Mouse (Mus musculus): ENCODE results near the gene Nin. TPM values are rescaled to one million over a fixed set of nuclear protein-coding genes. Genes with fewer than 3 reads are reported as not detected.
A peak's percentile ranks its signal among the peaks of the same experiment; 100 is the strongest.

The Nin gene
- polyA plus RNA-seq, 1 experiment from 2014 or later = 2.2 TPM

GRCm38 (mm10) chr12:70111367-70112089 is 2.0 kb downstream of the Nin start:
- H3K9ac ChIP-seq (ENCODE audit: low read depth, low read length) = peak overlapping the region; percentile 81

DNA sequence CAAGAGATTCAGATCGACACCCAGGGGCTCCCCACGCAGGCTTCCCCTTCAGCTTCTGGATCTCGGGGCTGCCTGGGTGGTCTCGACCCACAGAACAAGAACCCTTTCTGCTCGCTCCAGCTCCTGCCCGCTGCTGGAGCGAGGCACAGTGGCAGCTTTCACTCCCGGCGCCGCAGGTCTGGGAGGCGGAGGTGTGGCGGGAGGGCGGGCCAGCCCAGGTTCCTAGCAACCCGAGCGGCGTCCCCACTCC is 2.5 kb downstream of the Nin start:
- peak overlapping the region; percentile 99 for H3K4me2 ChIP-seq (replicated peaks; ENCODE audit: low read depth)
- H3K9ac ChIP-seq (ENCODE audit: low read depth, low read length) = peak overlapping the region; percentile 81
- no peaks in the 10 kb centered on the region for H3K27me3 ChIP-seq (replicated peaks; ENCODE audit: control insufficient read depth, insufficient read depth, low read length)
- no peak overlapping the region for H3K27ac ChIP-seq (ENCODE audit: low read depth, low read length)
- no peaks in the 10 kb centered on the region for H3K36me3 ChIP-seq (ENCODE audit: control insufficient read depth, insufficient read depth)
- TF ChIP-seq CTCF (IDR thresholded peaks at IDR 0.05; ENCODE audit: low read depth) = no peak
- peak; percentile 62 for ATAC-seq
- WGBS = 0% methylated on average over 16 of the region's 16 CpGs
- H3K4me3 ChIP-seq (ENCODE audit: low read depth, low read length) = peak overlapping the region; percentile 81
- H3K9me3 ChIP-seq (ENCODE audit: control insufficient read depth) = no peaks in the 10 kb centered on the region
- H3K4me1 ChIP-seq (replicated peaks; ENCODE audit: control insufficient read depth, insufficient read depth, low read length) = peaks cover 10% of the 10 kb centered on the region; the same call in 1 of the 2 replicates

More at GRCm38 (mm10) chr12:70111367-70112089, 2.0 kb downstream of the Nin start:
- Histone ChIP-seq H3K36me3 (ENCODE audit: control insufficient read depth, insufficient read depth) (no peaks in the 10 kb centered on the region), H3K27me3 (replicated peaks; ENCODE audit: control insufficient read depth, insufficient read depth, low read length) (no peaks in the 10 kb centered on the region), H3K4me2 (replicated peaks; ENCODE audit: low read depth) (peak overlapping the region; percentile 99), H3K4me1 (replicated peaks; ENCODE audit: control insufficient read depth, insufficient read depth, low read length) (peaks cover 10% of the 10 kb centered on the region; the same call in 1 of the 2 replicates), H3K27ac (ENCODE audit: low read depth, low read length) (peak overlapping the region; percentile 82), H3K9me3 (ENCODE audit: control insufficient read depth) (no peaks in the 10 kb centered on the region), H3K4me3 (ENCODE audit: low read depth, low read length) (peak overlapping the region; percentile 81)
- under 1% methylated on average over 100 of the region's 101 CpGs for WGBS
- peak; percentile 88 for ATAC-seq
- peak; percentile 22 for TF ChIP-seq CTCF (IDR thresholded peaks at IDR 0.05; ENCODE audit: low read depth)

DNA sequence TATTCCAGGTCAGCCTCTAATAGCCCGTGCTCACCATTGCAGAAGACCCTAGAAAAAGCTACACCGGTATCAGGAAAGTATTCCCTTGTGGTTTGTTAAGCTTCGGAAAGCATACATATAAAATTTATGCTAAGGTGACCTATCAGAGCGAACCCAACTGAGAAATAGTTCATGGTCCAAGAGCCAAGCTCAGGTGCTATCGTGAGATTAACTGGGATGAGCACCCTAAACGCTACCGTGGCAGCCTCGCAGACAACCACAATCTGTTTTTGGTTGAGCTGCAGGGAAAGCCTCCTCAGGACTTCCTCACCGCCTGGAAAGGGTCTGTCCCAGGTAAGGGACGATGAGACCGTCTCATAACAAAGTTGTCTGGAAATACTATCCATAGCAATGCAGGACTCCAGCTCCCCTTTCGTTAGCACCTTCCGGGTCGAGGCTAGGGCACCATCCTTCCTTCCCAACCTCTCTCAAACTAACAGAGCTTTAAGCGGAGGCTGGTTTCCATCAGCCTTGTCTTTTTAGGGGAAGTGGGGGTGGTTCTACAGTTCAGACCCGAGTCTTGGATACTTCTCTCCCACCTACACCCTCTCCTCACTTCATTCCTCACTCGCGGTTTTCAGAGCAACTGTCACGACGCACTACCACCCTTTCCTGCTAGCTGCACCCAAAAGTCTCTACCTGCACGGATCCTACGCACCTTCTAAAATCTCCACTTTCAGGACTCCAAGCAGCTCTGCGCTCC is 3.0 kb downstream of the Nin start:
- ATAC-seq = no peak
- Histone ChIP-seq H3K36me3 (ENCODE audit: control insufficient read depth, insufficient read depth) (no peaks in the 10 kb centered on the region), H3K27ac (ENCODE audit: low read depth, low read length) (no peak overlapping the region), H3K4me1 (replicated peaks; ENCODE audit: control insufficient read depth, insufficient read depth, low read length) (peaks cover 10% of the 10 kb centered on the region; the same call in 1 of the 2 replicates), H3K4me3 (ENCODE audit: low read depth, low read length) (peak overlapping the region; percentile 81), H3K9me3 (ENCODE audit: control insufficient read depth) (no peaks in the 10 kb centered on the region), H3K4me2 (replicated peaks; ENCODE audit: low read depth) (peak overlapping the region; percentile 99), H3K27me3 (replicated peaks; ENCODE audit: control insufficient read depth, insufficient read depth, low read length) (no peaks in the 10 kb centered on the region), H3K9ac (ENCODE audit: low read depth, low read length) (peak overlapping the region; percentile 81)
- TF ChIP-seq CTCF (IDR thresholded peaks at IDR 0.05; ENCODE audit: low read depth) = no peak
- WGBS = 11% methylated on average over 23 of the region's 23 CpGs

GRCm38 (mm10) chr12:70109921-70110320 is 3.6 kb downstream of the Nin start:
- Histone ChIP-seq H3K4me2 (replicated peaks; ENCODE audit: low read depth) (peak overlapping the region; percentile 99), H3K27ac (ENCODE audit: low read depth, low read length) (no peak overlapping the region), H3K4me3 (ENCODE audit: low read depth, low read length) (peak overlapping the region; percentile 81; the same call in 1 of the 2 replicates), H3K27me3 (replicated peaks; ENCODE audit: control insufficient read depth, insufficient read depth, low read length) (no peaks in the 10 kb centered on the region), H3K9me3 (ENCODE audit: control insufficient read depth) (no peaks in the 10 kb centered on the region), H3K36me3 (ENCODE audit: control insufficient read depth, insufficient read depth) (no peaks in the 10 kb centered on the region), H3K4me1 (replicated peaks; ENCODE audit: control insufficient read depth, insufficient read depth, low read length) (peaks cover 10% of the 10 kb centered on the region; the same call in 1 of the 2 replicates), H3K9ac (ENCODE audit: low read depth, low read length) (no peak overlapping the region)
- no peak for ATAC-seq
- TF ChIP-seq CTCF (IDR thresholded peaks at IDR 0.05; ENCODE audit: low read depth) = no peak
- 71% methylated on average over 6 of the region's 6 CpGs for WGBS

DNA sequence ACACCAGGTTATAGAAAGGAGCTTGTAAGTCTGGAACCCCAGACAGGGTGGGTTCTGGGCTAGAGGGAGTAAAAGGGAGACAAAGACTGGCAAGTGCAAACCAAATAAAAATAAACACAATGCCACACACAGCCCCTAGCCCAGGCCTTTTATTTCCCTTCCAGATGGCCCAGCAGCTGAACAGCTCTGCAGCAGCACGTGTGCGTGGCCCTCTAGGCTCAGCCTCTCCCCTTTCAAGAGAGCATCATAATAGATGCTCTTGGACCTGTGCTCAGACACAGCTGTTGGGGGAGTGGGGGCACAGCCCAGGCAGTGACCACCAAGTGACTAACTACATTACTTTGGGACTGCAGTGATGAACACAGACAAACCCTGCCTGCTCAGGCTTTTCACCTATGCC is 5.4 kb downstream of the Nin start:
- Histone ChIP-seq H3K4me3 (ENCODE audit: low read depth, low read length) (no peak overlapping the region), H3K36me3 (ENCODE audit: control insufficient read depth, insufficient read depth) (no peaks in the 10 kb centered on the region), H3K9me3 (ENCODE audit: control insufficient read depth) (no peaks in the 10 kb centered on the region), H3K9ac (ENCODE audit: low read depth, low read length) (no peak overlapping the region), H3K4me1 (replicated peaks; ENCODE audit: control insufficient read depth, insufficient read depth, low read length) (peaks cover 10% of the 10 kb centered on the region; the same call in 1 of the 2 replicates), H3K27ac (ENCODE audit: low read depth, low read length) (no peak overlapping the region), H3K4me2 (replicated peaks; ENCODE audit: low read depth) (no peak overlapping the region), H3K27me3 (replicated peaks; ENCODE audit: control insufficient read depth, insufficient read depth, low read length) (no peaks in the 10 kb centered on the region)
- TF ChIP-seq CTCF (IDR thresholded peaks at IDR 0.05; ENCODE audit: low read depth) = no peak
- ATAC-seq = no peak
- WGBS = 68% methylated on average over 2 of the region's 2 CpGs

GRCm38 (mm10) chr12:70106508-70106907 is 7.0 kb downstream of the Nin start:
- no peak overlapping the region for H3K4me3 ChIP-seq (ENCODE audit: low read depth, low read length)
- no peak overlapping the region for H3K4me2 ChIP-seq (replicated peaks; ENCODE audit: low read depth)
- H3K27me3 ChIP-seq (replicated peaks; ENCODE audit: control insufficient read depth, insufficient read depth, low read length) = no peaks in the 10 kb centered on the region
- TF ChIP-seq CTCF (IDR thresholded peaks at IDR 0.05; ENCODE audit: low read depth) = no peak
- no peaks in the 10 kb centered on the region for H3K9me3 ChIP-seq (ENCODE audit: control insufficient read depth)
- WGBS = 63% methylated on average over 9 of the region's 9 CpGs
- no peak overlapping the region for H3K9ac ChIP-seq (ENCODE audit: low read depth, low read length)
- no peak overlapping the region for H3K27ac ChIP-seq (ENCODE audit: low read depth, low read length)
- H3K36me3 ChIP-seq (ENCODE audit: control insufficient read depth, insufficient read depth) = no peaks in the 10 kb centered on the region
- peaks cover 10% of the 10 kb centered on the region; the same call in 1 of the 2 replicates for H3K4me1 ChIP-seq (replicated peaks; ENCODE audit: control insufficient read depth, insufficient read depth, low read length)
- no peak for ATAC-seq

All from intestine, postnatal 0 days (tissue).